Mouse (Mus musculus): ENCODE measurements around the gene Gnao1. TPM values are rescaled to one million over a fixed set of nuclear protein-coding genes. Genes with fewer than 3 reads are reported as not detected.

Gene Gnao1
- polyA plus RNA-seq, 1 experiment from 2014 or later = 1.1 TPM

DNA sequence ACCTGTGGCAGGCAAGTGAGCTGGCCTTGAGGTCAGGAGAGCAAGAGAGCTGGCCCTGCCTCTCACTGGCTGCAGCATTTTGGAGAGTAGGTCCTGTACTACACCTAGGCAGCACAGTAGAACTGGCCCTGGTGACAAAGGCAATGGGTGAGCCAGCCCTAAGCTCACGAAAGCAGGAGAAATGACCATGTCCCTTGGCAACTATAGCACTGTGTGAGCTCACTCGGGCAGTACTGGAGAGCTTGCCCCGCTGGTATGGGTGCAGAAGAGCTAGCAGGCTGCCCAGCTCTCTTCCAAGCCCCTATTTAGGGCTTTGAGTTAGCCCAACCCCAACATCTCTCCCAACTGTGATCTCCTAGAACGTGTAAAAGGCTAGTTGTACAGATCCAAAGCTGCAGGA lies 68.6 kb downstream of the Gnao1 start:
- no peaks in the 10 kb centered on the region for H3K4me1 ChIP-seq (ENCODE audit: control insufficient read depth, insufficient read depth, low read length)
- 83% methylated on average over 4 of the region's 4 CpGs for WGBS
- no peak overlapping the region for H3K27ac ChIP-seq (replicated peaks; ENCODE audit: low read depth, low read length)
- H3K27me3 ChIP-seq (ENCODE audit: control insufficient read depth, insufficient read depth, low read length) = no peaks in the 10 kb centered on the region
- DNase-seq (ENCODE audit: low spot score) = no peak
- no peaks in the 10 kb centered on the region for H3K36me3 ChIP-seq (ENCODE audit: control insufficient read depth, insufficient read depth, low read length)
- no peak for ATAC-seq (ENCODE audit: insufficient number of reproducible peaks, low FRiP score, low TSS enrichment, low read depth)
- H3K4me2 ChIP-seq (ENCODE audit: low read depth, severe bottlenecking) = no peak overlapping the region
- no peak overlapping the region for H3K4me3 ChIP-seq (ENCODE audit: low read depth, low read length)
- no peaks in the 10 kb centered on the region for H3K9me3 ChIP-seq (ENCODE audit: control insufficient read depth, low read length)
- H3K9ac ChIP-seq (ENCODE audit: low read length) = no peak overlapping the region

DNA sequence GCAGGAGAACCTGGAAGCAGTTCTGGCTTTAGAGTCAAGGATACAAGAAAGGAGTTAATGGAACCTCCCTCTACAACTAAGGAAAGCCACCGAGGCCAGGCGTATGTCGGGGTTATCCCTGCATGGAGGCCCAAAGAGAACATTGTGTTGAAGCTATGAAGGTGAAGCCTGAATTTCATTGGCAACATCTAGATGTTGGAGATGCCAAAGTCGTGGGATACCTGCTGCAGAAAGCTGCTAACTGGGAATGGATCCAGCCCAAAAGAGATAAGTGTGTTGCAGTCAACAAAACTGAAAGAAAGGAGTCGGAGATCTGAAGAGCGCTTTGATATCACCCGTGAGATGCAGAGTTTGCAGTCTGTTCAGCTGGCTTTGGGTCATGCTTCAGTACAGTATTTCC lies 70.2 kb downstream of the Gnao1 start:
- H3K4me1 ChIP-seq (ENCODE audit: control insufficient read depth, insufficient read depth, low read length) = no peaks in the 10 kb centered on the region
- no peaks in the 10 kb centered on the region for H3K36me3 ChIP-seq (ENCODE audit: control insufficient read depth, insufficient read depth, low read length)
- no peak overlapping the region for H3K27ac ChIP-seq (replicated peaks; ENCODE audit: low read depth, low read length)
- no peaks in the 10 kb centered on the region for H3K27me3 ChIP-seq (ENCODE audit: control insufficient read depth, insufficient read depth, low read length)
- H3K9me3 ChIP-seq (ENCODE audit: control insufficient read depth, low read length) = no peaks in the 10 kb centered on the region
- H3K4me3 ChIP-seq (ENCODE audit: low read depth, low read length) = no peak overlapping the region
- H3K4me2 ChIP-seq (ENCODE audit: low read depth, severe bottlenecking) = no peak overlapping the region
- WGBS = 93% methylated on average over 7 of the region's 7 CpGs
- DNase-seq (ENCODE audit: low spot score) (no peak), ATAC-seq (ENCODE audit: insufficient number of reproducible peaks, low FRiP score, low TSS enrichment, low read depth) (no peak)
- no peak overlapping the region for H3K9ac ChIP-seq (ENCODE audit: low read length)

DNA sequence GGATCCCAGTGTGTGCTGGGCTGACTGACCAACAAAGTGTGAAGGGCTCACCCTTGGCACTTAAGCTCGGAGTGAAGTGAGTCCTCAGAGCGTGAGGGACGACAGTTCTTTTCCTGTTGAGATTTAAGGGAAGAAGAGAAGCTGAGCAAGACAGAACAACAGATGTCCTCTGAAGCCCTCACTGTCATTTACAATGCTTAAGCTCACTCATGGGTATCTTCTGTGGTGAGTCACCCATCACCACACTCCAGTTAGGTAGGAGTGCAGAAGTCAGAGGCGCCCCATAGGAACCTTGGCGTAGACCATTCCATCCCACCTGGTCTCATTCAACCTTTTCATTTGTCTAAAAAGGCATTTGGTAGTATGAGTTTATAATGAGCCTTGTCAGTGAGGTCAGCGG lies 71.6 kb downstream of the Gnao1 start:
- ATAC-seq (ENCODE audit: insufficient number of reproducible peaks, low FRiP score, low TSS enrichment, low read depth) = no peak
- DNase-seq (ENCODE audit: low spot score) = no peak
- no peaks in the 10 kb centered on the region for H3K27me3 ChIP-seq (ENCODE audit: control insufficient read depth, insufficient read depth, low read length)
- H3K9ac ChIP-seq (ENCODE audit: low read length) = no peak overlapping the region
- no peaks in the 10 kb centered on the region for H3K4me1 ChIP-seq (ENCODE audit: control insufficient read depth, insufficient read depth, low read length)
- no peaks in the 10 kb centered on the region for H3K36me3 ChIP-seq (ENCODE audit: control insufficient read depth, insufficient read depth, low read length)
- H3K27ac ChIP-seq (replicated peaks; ENCODE audit: low read depth, low read length) = no peak overlapping the region
- no peak overlapping the region for H3K4me3 ChIP-seq (ENCODE audit: low read depth, low read length)
- H3K4me2 ChIP-seq (ENCODE audit: low read depth, severe bottlenecking) = no peak overlapping the region
- H3K9me3 ChIP-seq (ENCODE audit: control insufficient read depth, low read length) = no peaks in the 10 kb centered on the region
- 93% methylated on average over 6 of the region's 6 CpGs for WGBS

DNA sequence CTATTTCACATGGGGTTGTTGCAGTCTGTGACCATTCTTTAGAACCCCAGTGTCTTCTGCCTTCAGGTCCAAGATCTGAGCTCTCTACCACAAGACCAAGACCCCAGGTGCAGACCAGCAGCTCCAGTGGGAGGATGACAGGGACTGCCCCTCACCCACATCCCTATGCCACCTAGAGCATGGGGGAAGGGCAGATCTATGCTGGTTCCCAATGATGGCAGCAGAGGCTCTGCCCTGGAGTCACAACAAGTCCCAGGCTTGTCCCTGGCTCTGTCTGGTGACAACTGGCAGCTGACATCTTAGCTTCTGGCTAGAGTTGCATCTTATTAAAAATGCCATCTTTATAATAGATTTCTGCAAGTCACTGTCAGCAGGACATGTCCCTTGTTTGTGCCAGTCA lies 73.5 kb downstream of the Gnao1 start:
- Histone ChIP-seq H3K36me3 (ENCODE audit: control insufficient read depth, insufficient read depth, low read length) (no peaks in the 10 kb centered on the region), H3K27ac (replicated peaks; ENCODE audit: low read depth, low read length) (no peak overlapping the region), H3K27me3 (ENCODE audit: control insufficient read depth, insufficient read depth, low read length) (no peaks in the 10 kb centered on the region), H3K4me2 (ENCODE audit: low read depth, severe bottlenecking) (no peak overlapping the region), H3K4me3 (ENCODE audit: low read depth, low read length) (no peak overlapping the region), H3K9ac (ENCODE audit: low read length) (no peak overlapping the region), H3K4me1 (ENCODE audit: control insufficient read depth, insufficient read depth, low read length) (no peaks in the 10 kb centered on the region), H3K9me3 (ENCODE audit: control insufficient read depth, low read length) (no peaks in the 10 kb centered on the region)
- DNase-seq (ENCODE audit: low spot score) (no peak), ATAC-seq (ENCODE audit: insufficient number of reproducible peaks, low FRiP score, low TSS enrichment, low read depth) (no peak)

DNA sequence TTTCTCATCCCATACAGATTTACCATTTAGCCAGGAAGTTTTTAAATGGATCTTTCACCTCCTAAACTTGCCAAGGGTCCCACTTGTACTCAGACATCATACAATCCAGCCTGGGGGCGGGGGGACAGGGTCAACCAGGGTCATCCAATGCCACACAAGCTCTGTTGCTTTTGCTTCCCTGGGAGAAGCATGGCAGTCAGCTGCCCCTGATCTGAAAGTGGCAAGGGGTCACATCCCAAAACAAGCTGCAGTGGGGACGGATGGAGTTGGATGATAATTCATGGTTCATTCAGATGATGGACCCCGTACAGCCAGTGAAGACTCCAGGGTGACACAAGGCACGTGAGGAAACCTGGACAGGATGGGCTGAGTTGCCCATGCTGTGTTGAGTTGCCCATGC lies 74.0 kb downstream of the Gnao1 start:
- WGBS = 78% methylated on average over 4 of the region's 4 CpGs

DNA sequence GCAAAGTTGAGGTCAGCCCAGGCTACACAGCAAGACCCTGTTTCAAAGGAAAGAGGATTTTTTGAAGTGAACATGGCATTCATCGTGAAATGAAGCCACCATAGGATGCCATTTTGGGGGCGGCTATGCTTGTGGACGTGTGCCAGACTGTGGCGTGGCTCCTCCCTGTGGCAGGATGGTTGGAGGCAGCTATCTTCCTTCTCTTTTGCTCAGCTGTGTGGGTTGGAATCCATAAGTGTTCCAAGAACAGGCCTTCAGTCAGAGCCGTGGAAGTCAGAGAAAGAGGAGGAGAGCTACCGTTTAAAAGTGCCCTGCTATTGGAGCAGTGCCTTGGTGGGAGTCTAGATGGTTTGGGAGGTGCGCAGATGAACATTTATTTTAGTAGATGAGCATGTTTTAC lies 74.5 kb downstream of the Gnao1 start:
- H3K4me3 ChIP-seq (ENCODE audit: low read depth, low read length) = no peak overlapping the region
- ATAC-seq (ENCODE audit: insufficient number of reproducible peaks, low FRiP score, low TSS enrichment, low read depth) = no peak
- H3K27ac ChIP-seq (replicated peaks; ENCODE audit: low read depth, low read length) = no peak overlapping the region
- H3K4me2 ChIP-seq (ENCODE audit: low read depth, severe bottlenecking) = no peak overlapping the region
- H3K9me3 ChIP-seq (ENCODE audit: control insufficient read depth, low read length) = no peaks in the 10 kb centered on the region
- H3K9ac ChIP-seq (ENCODE audit: low read length) = no peak overlapping the region
- 92% methylated on average over 7 of the region's 7 CpGs for WGBS
- H3K36me3 ChIP-seq (ENCODE audit: control insufficient read depth, insufficient read depth, low read length) = no peaks in the 10 kb centered on the region
- H3K27me3 ChIP-seq (ENCODE audit: control insufficient read depth, insufficient read depth, low read length) = no peaks in the 10 kb centered on the region
- no peaks in the 10 kb centered on the region for H3K4me1 ChIP-seq (ENCODE audit: control insufficient read depth, insufficient read depth, low read length)
- DNase-seq (ENCODE audit: low spot score) = no peak

More for the DNA sequence above, 74.0 kb downstream of the Gnao1 start:
- Histone ChIP-seq H3K9me3 (ENCODE audit: control insufficient read depth, low read length) (no peaks in the 10 kb centered on the region), H3K27ac (replicated peaks; ENCODE audit: low read depth, low read length) (no peak overlapping the region), H3K4me2 (ENCODE audit: low read depth, severe bottlenecking) (no peak overlapping the region), H3K9ac (ENCODE audit: low read length) (no peak overlapping the region), H3K36me3 (ENCODE audit: control insufficient read depth, insufficient read depth, low read length) (no peaks in the 10 kb centered on the region), H3K4me3 (ENCODE audit: low read depth, low read length) (no peak overlapping the region), H3K4me1 (ENCODE audit: control insufficient read depth, insufficient read depth, low read length) (no peaks in the 10 kb centered on the region), H3K27me3 (ENCODE audit: control insufficient read depth, insufficient read depth, low read length) (no peaks in the 10 kb centered on the region)
- DNase-seq (ENCODE audit: low spot score) = no peak
- ATAC-seq (ENCODE audit: insufficient number of reproducible peaks, low FRiP score, low TSS enrichment, low read depth) = no peak

DNA sequence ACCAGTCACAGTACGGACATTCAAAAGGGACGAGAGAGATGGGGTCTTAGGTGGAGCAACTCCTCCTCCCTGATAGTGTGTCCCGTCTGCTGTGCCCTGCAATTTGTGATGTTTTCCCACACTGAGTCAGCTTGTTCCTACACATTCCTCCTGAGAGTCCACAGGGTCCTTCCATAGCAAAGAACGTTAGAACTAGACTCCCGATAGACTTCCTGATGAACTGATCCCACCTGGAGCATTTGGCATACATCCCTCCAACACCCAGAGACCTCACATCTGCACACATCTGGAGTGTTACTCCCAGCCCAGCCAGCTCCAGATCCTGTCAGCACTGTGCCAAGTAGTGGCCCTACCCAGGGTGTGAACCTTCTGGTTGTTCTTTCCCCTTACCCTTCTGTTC lies 76.4 kb downstream of the Gnao1 start:
- no peak overlapping the region for H3K4me2 ChIP-seq (ENCODE audit: low read depth, severe bottlenecking)
- 69% methylated on average over 5 of the region's 5 CpGs for WGBS
- H3K27me3 ChIP-seq (ENCODE audit: control insufficient read depth, insufficient read depth, low read length) = no peaks in the 10 kb centered on the region
- no peaks in the 10 kb centered on the region for H3K4me1 ChIP-seq (ENCODE audit: control insufficient read depth, insufficient read depth, low read length)
- DNase-seq (ENCODE audit: low spot score) = no peak
- H3K27ac ChIP-seq (replicated peaks; ENCODE audit: low read depth, low read length) = no peak overlapping the region
- H3K36me3 ChIP-seq (ENCODE audit: control insufficient read depth, insufficient read depth, low read length) = no peaks in the 10 kb centered on the region
- H3K9me3 ChIP-seq (ENCODE audit: control insufficient read depth, low read length) = no peaks in the 10 kb centered on the region
- H3K4me3 ChIP-seq (ENCODE audit: low read depth, low read length) = no peak overlapping the region
- no peak for ATAC-seq (ENCODE audit: insufficient number of reproducible peaks, low FRiP score, low TSS enrichment, low read depth)
- H3K9ac ChIP-seq (ENCODE audit: low read length) = no peak overlapping the region

DNA sequence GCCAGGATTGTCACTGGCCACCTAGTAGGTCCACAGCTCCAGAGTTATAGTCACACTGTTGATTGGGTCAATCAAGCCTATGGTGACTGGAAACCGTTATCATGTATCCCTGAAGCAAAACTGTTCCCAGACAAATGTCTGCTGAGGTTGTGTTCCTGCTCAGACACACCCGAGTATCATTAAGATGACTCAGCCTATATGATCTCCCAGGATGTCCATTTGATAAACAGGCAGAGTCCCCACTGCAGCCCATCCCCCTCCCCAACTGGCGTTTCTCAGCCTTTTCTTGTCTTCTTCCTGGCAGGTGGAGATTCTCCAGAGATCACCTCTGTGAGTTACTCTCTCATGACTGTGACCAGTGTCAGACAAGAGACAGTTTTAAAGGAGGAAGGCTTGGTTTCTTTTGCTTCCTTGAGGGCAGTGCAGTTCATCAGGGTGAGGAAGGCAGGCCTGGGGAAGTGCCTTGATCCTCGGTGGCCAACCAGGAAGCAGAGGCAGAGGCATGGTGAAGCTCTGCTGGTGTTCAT lies 78.4 kb downstream of the Gnao1 start:
- Histone ChIP-seq H3K4me3 (ENCODE audit: low read depth, low read length) (no peak overlapping the region), H3K9ac (ENCODE audit: low read length) (no peak overlapping the region), H3K4me2 (ENCODE audit: low read depth, severe bottlenecking) (no peak overlapping the region), H3K9me3 (ENCODE audit: control insufficient read depth, low read length) (no peaks in the 10 kb centered on the region), H3K36me3 (ENCODE audit: control insufficient read depth, insufficient read depth, low read length) (no peaks in the 10 kb centered on the region), H3K4me1 (ENCODE audit: control insufficient read depth, insufficient read depth, low read length) (no peaks in the 10 kb centered on the region), H3K27me3 (ENCODE audit: control insufficient read depth, insufficient read depth, low read length) (no peaks in the 10 kb centered on the region), H3K27ac (replicated peaks; ENCODE audit: low read depth, low read length) (no peak overlapping the region)
- DNase-seq (ENCODE audit: low spot score) = no peak
- no peak for ATAC-seq (ENCODE audit: insufficient number of reproducible peaks, low FRiP score, low TSS enrichment, low read depth)
- WGBS = 64% methylated on average over 4 of the region's 4 CpGs

DNA sequence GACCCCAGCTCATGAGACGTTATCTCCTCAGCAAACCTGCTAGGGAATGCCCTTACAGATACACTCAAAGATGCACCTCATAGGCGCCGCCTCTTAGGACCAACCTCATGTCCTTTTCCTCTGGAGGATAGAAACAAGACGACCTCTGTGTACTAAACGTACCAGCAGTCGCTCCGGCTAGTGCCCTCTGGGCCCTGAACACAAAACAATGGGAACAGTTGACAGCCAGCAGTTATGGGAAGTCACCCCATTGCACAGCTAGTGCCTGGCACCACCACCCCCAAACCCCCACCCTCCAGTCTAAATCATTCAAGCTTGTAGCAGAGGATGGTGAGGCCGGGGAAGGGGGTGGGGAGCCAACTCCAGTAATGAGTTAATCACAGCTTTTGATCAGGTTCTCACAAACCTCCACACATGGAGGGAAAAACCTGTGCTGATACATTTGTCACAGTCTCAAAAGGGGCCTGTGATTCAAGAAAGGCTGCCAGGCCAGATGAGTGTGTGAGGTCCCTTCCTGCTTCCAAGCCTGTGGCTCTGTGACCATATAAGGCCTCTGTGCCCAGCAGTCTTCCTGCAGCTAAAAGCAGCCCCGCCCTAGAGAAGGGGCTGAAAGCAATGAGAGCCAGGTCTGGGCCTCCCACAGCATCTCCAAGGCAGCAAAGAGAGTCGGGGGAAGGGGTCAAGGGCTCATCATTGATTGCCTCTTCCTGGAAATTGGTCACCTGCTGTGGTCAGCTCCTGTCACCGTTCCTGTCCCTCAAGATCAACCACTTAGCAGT lies 79.1 kb downstream of the Gnao1 start:
- WGBS = 60% methylated on average over 11 of the region's 11 CpGs
- Histone ChIP-seq H3K27me3 (ENCODE audit: control insufficient read depth, insufficient read depth, low read length) (no peaks in the 10 kb centered on the region), H3K27ac (replicated peaks; ENCODE audit: low read depth, low read length) (no peak overlapping the region), H3K36me3 (ENCODE audit: control insufficient read depth, insufficient read depth, low read length) (no peaks in the 10 kb centered on the region), H3K9me3 (ENCODE audit: control insufficient read depth, low read length) (no peaks in the 10 kb centered on the region), H3K4me2 (ENCODE audit: low read depth, severe bottlenecking) (no peak overlapping the region), H3K4me1 (ENCODE audit: control insufficient read depth, insufficient read depth, low read length) (no peaks in the 10 kb centered on the region), H3K9ac (ENCODE audit: low read length) (no peak overlapping the region), H3K4me3 (ENCODE audit: low read depth, low read length) (no peak overlapping the region)
- ATAC-seq (ENCODE audit: insufficient number of reproducible peaks, low FRiP score, low TSS enrichment, low read depth) (no peak), DNase-seq (ENCODE audit: low spot score) (no peak)
